8 mouse cellular contexts compared by ENCODE assay signal in the genomic region with DNA sequence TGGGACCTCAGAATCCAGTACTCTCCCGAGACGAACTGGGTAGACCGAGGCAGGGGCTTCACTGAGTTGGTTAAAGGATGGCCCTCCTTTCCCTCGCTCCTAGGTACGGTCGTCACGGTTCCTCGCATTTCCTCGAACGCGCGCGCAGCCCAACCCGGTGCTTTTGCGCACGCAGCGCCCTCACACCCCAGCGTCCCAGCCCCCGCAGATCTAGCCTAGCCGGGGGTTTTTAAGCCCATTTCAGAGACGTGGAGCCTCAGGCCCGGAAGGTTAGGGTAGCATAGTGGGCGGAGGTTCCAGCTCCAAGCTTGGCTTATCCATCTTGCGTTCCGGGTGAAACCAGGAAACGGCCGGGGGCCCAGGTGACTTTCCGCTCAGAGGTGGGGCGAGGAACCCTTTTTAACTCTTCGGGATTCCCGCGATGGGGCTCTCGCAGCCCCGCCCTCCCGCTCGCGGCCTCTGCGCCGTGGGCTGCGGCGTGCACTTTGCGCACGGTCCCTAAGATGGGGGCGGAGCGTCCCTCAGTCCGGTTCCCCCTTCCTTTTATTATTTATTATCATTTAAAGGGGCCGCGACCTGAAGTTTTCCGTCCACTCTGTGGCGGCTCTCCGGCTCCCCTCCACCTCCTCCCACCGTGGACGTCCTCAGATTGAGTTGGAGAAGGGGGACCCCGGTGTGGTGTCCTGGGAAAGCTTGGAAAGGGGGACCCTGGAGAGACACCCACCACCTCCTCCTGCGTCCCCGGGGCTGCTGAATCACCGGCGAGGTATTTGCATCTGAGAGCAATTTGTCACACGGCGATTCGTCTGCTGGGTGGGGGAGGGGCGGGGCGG. TPM values are rescaled to one million over a fixed set of nuclear protein-coding genes. Genes with fewer than 3 reads are reported as not detected.
DNase-seq lines count a peak whose midpoint lies in the region; ATAC-seq and TF ChIP-seq lines count a peak whose summit lies in the region.

A gene (plus strand): TSS at position 553 of the 833 bp plus-strand sequence.

- no peaks in the 10 kb centered on the region for H3K36me3 ChIP-seq in C2C12 (ENCODE audit: control insufficient read depth, insufficient read depth)
- peaks cover 15% of the 10 kb centered on the region for H3K36me3 ChIP-seq in heart, embryonic 10.5 days
- H3K36me3 ChIP-seq in kidney, embryonic 14.5 days (ENCODE audit: control insufficient read depth, insufficient read depth, low read length), result peaks cover 11% of the 10 kb centered on the region
- H3K36me3 ChIP-seq in limb, embryonic 15.5 days, result peaks cover 11% of the 10 kb centered on the region
- H3K36me3 ChIP-seq in midbrain, postnatal 0 days (ENCODE audit: insufficient read depth, low read length), result peaks cover 5% of the 10 kb centered on the region; the same call in 1 of the 2 replicates

- no peaks in the 10 kb centered on the region for H3K79me3 ChIP-seq in C2C12 (ENCODE audit: low read depth)

- peak within 1 kb of the TSS; percentile 88 for H3K4me2 ChIP-seq in kidney, embryonic 14.5 days (replicated peaks; ENCODE audit: low read depth, low read length)
- H3K4me2 ChIP-seq in limb, embryonic 15.5 days, result peak within 1 kb of the TSS; percentile 93
- H3K4me2 ChIP-seq in midbrain, postnatal 0 days (ENCODE audit: low read depth, low read length, poor library complexity, severe bottlenecking), result peak within 1 kb of the TSS; percentile 90

- peak within 1 kb of the TSS; percentile 83 for H3K9ac ChIP-seq in kidney, embryonic 14.5 days (ENCODE audit: low read depth, low read length)
- peak within 1 kb of the TSS; percentile 85 for H3K9ac ChIP-seq in limb, embryonic 15.5 days
- peak within 1 kb of the TSS; percentile 86 for H3K9ac ChIP-seq in midbrain, postnatal 0 days (replicated peaks; ENCODE audit: low read length, poor library complexity, severe bottlenecking)

- no peak for TF ChIP-seq CTCF in C2C12 (IDR thresholded peaks at IDR 0.05; ENCODE audit: control insufficient read depth, insufficient read depth, insufficient read length)
- no peak for TF ChIP-seq CTCF in embryonic fibroblast, embryonic 13.5 days (IDR thresholded peaks at IDR 0.05; ENCODE audit: borderline replicate concordance, insufficient read depth, low read length)
- TF ChIP-seq CTCF in midbrain, postnatal 0 days (IDR thresholded peaks at IDR 0.05), result 0 out of 2 replicates have a peak, but pooled peaks have one; percentile 6

- H3K27me3 ChIP-seq in C2C12 (ENCODE audit: control insufficient read depth, insufficient read depth, insufficient read length), result peaks cover 2% of the 10 kb centered on the region
- H3K27me3 ChIP-seq in heart, embryonic 10.5 days (ENCODE audit: insufficient read depth, poor library complexity, severe bottlenecking), result peaks cover 25% of the 10 kb centered on the region
- peaks cover 15% of the 10 kb centered on the region for H3K27me3 ChIP-seq in kidney, embryonic 14.5 days (ENCODE audit: control insufficient read depth, insufficient read depth, low read length)
- H3K27me3 ChIP-seq in limb, embryonic 15.5 days, result peaks cover 21% of the 10 kb centered on the region
- H3K27me3 ChIP-seq in midbrain, postnatal 0 days (ENCODE audit: insufficient read depth, low read length), result peaks cover 17% of the 10 kb centered on the region

- peak within 1 kb of the TSS; percentile 74 for H3K27ac ChIP-seq in embryonic fibroblast, embryonic 13.5 days (ENCODE audit: insufficient read depth, low read length)
- peak within 1 kb of the TSS; percentile 99 for H3K27ac ChIP-seq in heart, embryonic 10.5 days
- peak within 1 kb of the TSS; percentile 97 for H3K27ac ChIP-seq in kidney, embryonic 14.5 days (ENCODE audit: low read depth, low read length)
- H3K27ac ChIP-seq in limb, embryonic 15.5 days, result peak within 1 kb of the TSS; percentile 95
- peak within 1 kb of the TSS; percentile 82 for H3K27ac ChIP-seq in midbrain, postnatal 0 days (ENCODE audit: low read depth, low read length)

- H3K9me3 ChIP-seq in heart, embryonic 10.5 days, result no peaks in the 10 kb centered on the region
- H3K9me3 ChIP-seq in kidney, embryonic 14.5 days (ENCODE audit: control insufficient read depth, low read length), result no peaks in the 10 kb centered on the region
- H3K9me3 ChIP-seq in limb, embryonic 15.5 days, result no peaks in the 10 kb centered on the region
- no peaks in the 10 kb centered on the region for H3K9me3 ChIP-seq in midbrain, postnatal 0 days (ENCODE audit: low read length)

- DNase-seq in brain, adult 2 months (ENCODE audit: low read depth, low spot score), result peak; percentile 96
- DNase-seq in heart, embryonic 10.5 days (ENCODE audit: low spot score), result peak; percentile 95
- DNase-seq in midbrain, postnatal 0 days (ENCODE audit: low spot score), result peak; percentile 93
- peak; percentile 87 to 90 for DNase-seq in spleen, postnatal 10 days (ENCODE audit: low spot score in 2 of 2)

- H3K4me1 ChIP-seq in embryonic fibroblast, embryonic 13.5 days (ENCODE audit: control insufficient read depth, insufficient read depth, low read length), result no peaks in the 10 kb centered on the region
- H3K4me1 ChIP-seq in heart, embryonic 10.5 days, result peaks cover 52% of the 10 kb centered on the region
- H3K4me1 ChIP-seq in kidney, embryonic 14.5 days (ENCODE audit: control insufficient read depth, insufficient read depth, low read length), result peaks cover 28% of the 10 kb centered on the region
- peaks cover 56% of the 10 kb centered on the region for H3K4me1 ChIP-seq in limb, embryonic 15.5 days
- H3K4me1 ChIP-seq in midbrain, postnatal 0 days (ENCODE audit: insufficient read depth, low read length), result peaks cover 6% of the 10 kb centered on the region

- 0 out of 2 replicates have a peak, but pooled peaks have one; percentile 4 for TF ChIP-seq POLR2A in embryonic fibroblast, embryonic 13.5 days (IDR thresholded peaks at IDR 0.05; ENCODE audit: low read depth, low read length)

- peak within 1 kb of the TSS; percentile 55 for H3K4me3 ChIP-seq in C2C12 (ENCODE audit: insufficient read depth, poor library complexity, severe bottlenecking)
- peak within 1 kb of the TSS; percentile 87 for H3K4me3 ChIP-seq in embryonic fibroblast, embryonic 13.5 days (ENCODE audit: insufficient read depth, low read length)
- H3K4me3 ChIP-seq in heart, embryonic 10.5 days, result peak within 1 kb of the TSS; percentile 99
- H3K4me3 ChIP-seq in kidney, embryonic 14.5 days (ENCODE audit: low read length), result peak within 1 kb of the TSS; percentile 74
- peak within 1 kb of the TSS; percentile 96 for H3K4me3 ChIP-seq in limb, embryonic 15.5 days
- H3K4me3 ChIP-seq in midbrain, postnatal 0 days (ENCODE audit: low read depth, low read length), result peak within 1 kb of the TSS; percentile 89

- ATAC-seq in kidney, embryonic 14.5 days (ENCODE audit: low FRiP score, low TSS enrichment), result peak; percentile 70
- ATAC-seq in limb, embryonic 15.5 days (ENCODE audit: insufficient number of reproducible peaks, low FRiP score, low TSS enrichment, low read depth), result peak; percentile 74
- ATAC-seq in midbrain, postnatal 0 days (ENCODE audit: low FRiP score), result peak; percentile 80

- WGBS in heart, embryonic 10.5 days, result under 1% methylated on average over 63 of the region's 63 CpGs
- WGBS in kidney, embryonic 14.5 days, result under 1% methylated on average over 63 of the region's 63 CpGs
- under 1% methylated on average over 63 of the region's 63 CpGs for whole genome bisulfite sequencing in limb, embryonic 15.5 days
- WGBS in midbrain, postnatal 0 days, result under 1% methylated on average over 61 of the region's 63 CpGs

- H3K79me2 ChIP-seq in C2C12 (ENCODE audit: control insufficient read depth, insufficient read depth), result no peaks in the 10 kb centered on the region

- peak within 1 kb of the TSS; percentile 50 for H3ac ChIP-seq in C2C12 (ENCODE audit: control insufficient read depth, insufficient read length, low read depth)

TF ChIP-seq in C2C12, 6 proteins besides CTCF, POLR2A, EP300 and RAD21:
- TF ChIP-seq MYOG (IDR thresholded peaks at IDR 0.05; ENCODE audit: control insufficient read depth, extremely low read depth, insufficient read length), result no peak
- TF ChIP-seq MAX (IDR thresholded peaks at IDR 0.05), result no peak
- no peak for TF ChIP-seq FOSL1 (IDR thresholded peaks at IDR 0.05; ENCODE audit: insufficient read depth, low read length, poor library complexity, severe bottlenecking)
- TF ChIP-seq USF1 (IDR thresholded peaks at IDR 0.05; ENCODE audit: low read depth), result no peak
- no peak for TF ChIP-seq CEBPB (IDR thresholded peaks at IDR 0.05; ENCODE audit: low read depth)
- TF ChIP-seq MYOD1 (IDR thresholded peaks at IDR 0.05; ENCODE audit: control insufficient read depth, insufficient read length, low read depth), result no peak

RNA-seq across cellular contexts. Expression of the gene that starts here (rescaled TPM):
- polyA plus RNA-seq in C2C12 (2012; fragmentation: generic; extraction: Trizol), result 0.74 TPM
- 5.2 and 6.0 TPM in 2 replicates for polyA plus RNA-seq in embryonic fibroblast, embryonic 13.5 days (2011; ENCODE audit: insufficient read length, low read depth, missing spikeins)
- 12.5 and 16.4 TPM in 2 replicates for polyA plus RNA-seq in heart, embryonic 10.5 days (2016; fragmentation: Nextera tagmentation; extraction: Ambion mirVana)
- 12.0 and 12.3 TPM in 2 replicates for polyA plus RNA-seq in kidney, embryonic 14.5 days (2014; fragmentation: Nextera tagmentation; extraction: Ambion mirVana)
- polyA plus RNA-seq in limb, embryonic 15.5 days (2015; fragmentation: Nextera tagmentation; extraction: Ambion mirVana), result 5.7 and 7.4 TPM in 2 replicates
- total RNA-seq in midbrain, postnatal 0 days (2014; rRNA removed), result 9.0 and 9.5 TPM in 2 replicates
- polyA plus RNA-seq in midbrain, postnatal 0 days (2015; fragmentation: Nextera tagmentation; extraction: Ambion mirVana), result 3.1 and 3.3 TPM in 2 replicates

Comparison
In these comparisons a context has a peak if more than half of its experiments do, and no peak if none do; other contexts are left out.
1. Peak in every context shown above with its lines: DNase-seq, ATAC-seq, H3K4me3 ChIP-seq and H3K27ac ChIP-seq.